Mouse (Mus musculus) heart, postnatal 0 days (tissue): Measurements from ENCODE around the gene Kcns3. TPM values are rescaled to one million over a fixed set of nuclear protein-coding genes. Genes with fewer than 3 reads are reported as not detected.

Experiments used
- ATAC-seq: fragments of 200-750 bp; cut with Nextera tagmentation; 2 replicates; pipeline ENCODE4 v1.8.0; 2017; ENCODE audit warnings: low read depth, moderate number of reproducible peaks, moderate library complexity; ENCODE audit not compliant: insufficient read depth
- DNase-seq: peaks from one replicate; pipeline ENCODE4 v3.0.0-alpha.2; 2016; ENCODE audit warnings: low spot score
- H3K27ac ChIP-seq: fragments of 300-500 bp; sonication (generic); 2 replicates; pipeline ENCODE4 v1.5.1; 2014; ENCODE audit warnings: low read depth, mild to moderate bottlenecking
- H3K27me3 ChIP-seq: fragments of 300-500 bp; sonication (generic); 2 replicates; pipeline ENCODE4 v1.6.1; 2014; ENCODE audit warnings: low read length, mixed read lengths; ENCODE audit not compliant: control insufficient read depth, insufficient read depth
- H3K36me3 ChIP-seq: fragments of 300-500 bp; sonication (generic); replicated peaks from 2 replicates; pipeline ENCODE4 v1.6.1; 2014; ENCODE audit warnings: low read length, mixed read lengths; ENCODE audit not compliant: control insufficient read depth, insufficient read depth
- H3K4me1 ChIP-seq: fragments of 300-500 bp; sonication (generic); 2 replicates; pipeline ENCODE4 v1.6.1; 2014; ENCODE audit warnings: antibody characterized with exemption; ENCODE audit not compliant: control insufficient read depth, insufficient read depth
- H3K4me2 ChIP-seq: fragments of 300-500 bp; sonication (generic); 2 replicates; pipeline ENCODE4 v1.6.1; 2014; ENCODE audit warnings: low read depth, mild to moderate bottlenecking, low read length, moderate library complexity
- H3K4me3 ChIP-seq: fragments of 300-500 bp; sonication (generic); 2 replicates; pipeline ENCODE4 v1.5.1; 2014; ENCODE audit warnings: low read depth, low read length
- H3K9ac ChIP-seq: fragments of 300-500 bp; sonication (generic); replicated peaks from 2 replicates; pipeline ENCODE4 v1.6.1; 2014; ENCODE audit warnings: low read depth, low read length, mixed read lengths
- H3K9me3 ChIP-seq: fragments of 300-500 bp; sonication (generic); replicated peaks from 2 replicates; pipeline ENCODE4 v1.6.1; 2016; ENCODE audit warnings: low read length; ENCODE audit not compliant: control insufficient read depth
- CTCF ChIP-seq: IDR thresholded peaks from 2 replicates; pipeline ENCODE4 v1.5.1; 2016; ENCODE audit warnings: antibody characterized with exemption, control low read depth, low read depth
- EP300 ChIP-seq: IDR thresholded peaks from 2 replicates; pipeline ENCODE4 v1.6.1; 2016; ENCODE audit warnings: antibody characterized with exemption, low read depth
- WGBS: fragments of 180-500 bp; shearing (Covaris S2); extraction: QIAGEN DNeasy Blood & Tissue Kit; methylation state at CpG from one replicate; pipeline ENCODE4 v1.1.7; 2014; 5-methylcytosine and 5-hydroxymethylcytosine counted together
- polyA plus RNA-seq: library from polyadenylated mRNA; unstranded; fragments of >200 nt; fragmentation: Nextera tagmentation; extraction: Ambion mirVana; gene quantifications from 2 replicates; pipeline ENCODE4 v1.2.1, GENCODE M21; 2015
- total RNA-seq: library from RNA; depleted of rRNA; stranded (reverse); fragments of >200 nt; gene quantifications from 2 replicates; pipeline ENCODE4 v1.2.3, GENCODE M21; 2014; ENCODE audit warnings: low replicate concordance; rRNA removed

Gene Kcns3
- total RNA-seq (0.08 and 1.2 TPM in 2 replicates), polyA plus RNA-seq (0.18 TPM in 2 replicates)

GRCm38 (mm10) chr12:11151015-11151414 lies at the start of gene Kcns3:
Kcns3 (minus strand) TSS chr12:11151056.
- Histone ChIP-seq H3K4me2 (peak within 1 kb of the TSS; percentile 93), H3K4me3 (peak within 1 kb of the TSS; percentile 60), H3K27ac (no peak within 1 kb of the TSS), H3K4me1 (peaks cover 8% of the 10 kb centered on the region; the same call in 1 of the 2 replicates), H3K36me3 (no peaks in the 10 kb centered on the region), H3K9me3 (no peaks in the 10 kb centered on the region), H3K9ac (peak within 1 kb of the TSS; percentile 11; the same call in 1 of the 2 replicates), H3K27me3 (peaks cover 41% of the 10 kb centered on the region)
- WGBS = 35% methylated on average over 15 of the region's 15 CpGs
- ATAC-seq (no peak), DNase-seq (no peak)
- TF ChIP-seq CTCF = no peak
- no peak for TF ChIP-seq EP300

GRCm38 (mm10) chr12:11198551-11198950 lies 47.7 kb upstream of the Kcns3 start:
- Histone ChIP-seq H3K9ac (no peak overlapping the region), H3K4me2 (no peak overlapping the region), H3K4me1 (peaks cover 7% of the 10 kb centered on the region), H3K9me3 (no peaks in the 10 kb centered on the region), H3K4me3 (no peak overlapping the region), H3K27me3 (no peaks in the 10 kb centered on the region), H3K36me3 (no peaks in the 10 kb centered on the region), H3K27ac (no peak overlapping the region)
- DNase-seq = no peak
- 58% methylated on average over 2 of the region's 2 CpGs for WGBS
- TF ChIP-seq CTCF (no peak), EP300 (no peak)
- ATAC-seq = no peak

GRCm38 (mm10) chr12:11198026-11198425 lies 47.2 kb upstream of the Kcns3 start:
- Histone ChIP-seq H3K27ac (no peak overlapping the region), H3K9ac (no peak overlapping the region), H3K4me1 (peaks cover 7% of the 10 kb centered on the region), H3K36me3 (no peaks in the 10 kb centered on the region), H3K4me3 (no peak overlapping the region), H3K9me3 (no peaks in the 10 kb centered on the region), H3K27me3 (no peaks in the 10 kb centered on the region), H3K4me2 (no peak overlapping the region)
- DNase-seq = no peak
- TF ChIP-seq CTCF = no peak
- no peak for TF ChIP-seq EP300
- 56% methylated on average over 4 of the region's 4 CpGs for WGBS
- no peak for ATAC-seq

- ATAC-seq (no peak), DNase-seq (no peak)
- WGBS = 46% methylated on average over 5 of the region's 5 CpGs
- H3K9ac ChIP-seq = no peak overlapping the region
- H3K4me3 ChIP-seq = no peak overlapping the region
- no peak for TF ChIP-seq EP300
- TF ChIP-seq CTCF = no peak
- H3K27ac ChIP-seq = no peak overlapping the region
- H3K4me2 ChIP-seq = peak overlapping the region; percentile 59
- H3K4me1 ChIP-seq = no peaks in the 10 kb centered on the region
- H3K9me3 ChIP-seq = no peaks in the 10 kb centered on the region
- H3K27me3 ChIP-seq = no peaks in the 10 kb centered on the region
- no peaks in the 10 kb centered on the region for H3K36me3 ChIP-seq
Observed at GRCm38 (mm10) chr12:11196830-11197229, 46.0 kb upstream of the Kcns3 start.

GRCm38 (mm10) chr12:11196142-11196597 lies 45.3 kb upstream of the Kcns3 start:
- Histone ChIP-seq H3K36me3 (no peaks in the 10 kb centered on the region), H3K4me2 (peak overlapping the region; percentile 59), H3K9ac (no peak overlapping the region), H3K27ac (no peak overlapping the region), H3K9me3 (no peaks in the 10 kb centered on the region), H3K4me1 (no peaks in the 10 kb centered on the region), H3K4me3 (peak overlapping the region; percentile 30), H3K27me3 (no peaks in the 10 kb centered on the region)
- TF ChIP-seq CTCF (peak; percentile 96), EP300 (no peak)
- DNase-seq = peak; percentile 36
- peak; percentile 69 for ATAC-seq
- WGBS = 4% methylated on average over 19 of the region's 19 CpGs

- H3K36me3 ChIP-seq = no peaks in the 10 kb centered on the region
- ATAC-seq (no peak), DNase-seq (no peak)
- no peaks in the 10 kb centered on the region for H3K4me1 ChIP-seq
- no peak overlapping the region for H3K4me3 ChIP-seq
- H3K27me3 ChIP-seq = no peaks in the 10 kb centered on the region
- H3K9ac ChIP-seq = no peak overlapping the region
- no peak overlapping the region for H3K4me2 ChIP-seq
- TF ChIP-seq CTCF (no peak), EP300 (no peak)
- no peak overlapping the region for H3K27ac ChIP-seq
- WGBS = 88% methylated on average over 1 of the region's 1 CpGs
- H3K9me3 ChIP-seq = no peaks in the 10 kb centered on the region
Observed at GRCm38 (mm10) chr12:11195031-11195430, 44.2 kb upstream of the Kcns3 start.
